Mouse (Mus musculus) liver, embryonic 14.5 days (tissue): Measurements from ENCODE around the gene Serpina3f.

Source experiments
- CTCF ChIP-seq: IDR thresholded peaks from 2 replicates; pipeline ENCODE4 v1.5.1; 2016; ENCODE audit warnings: antibody characterized with exemption, low read depth, control low read depth
- EP300 ChIP-seq: IDR thresholded peaks from 2 replicates; pipeline ENCODE4 v1.6.1; 2016; ENCODE audit warnings: antibody characterized with exemption, low read depth

- no peak for TF ChIP-seq CTCF
- TF ChIP-seq EP300, result no peak
These were observed 33.9 kb downstream of the Serpina3f start for GRCm38 (mm10) chr12:104248231-104248630.
